Mouse (Mus musculus) small intestine, adult 2 months (tissue): ENCODE data around the gene Gm5460.

Experiments used
- CTCF ChIP-seq: fragments of 200-500 bp; IDR thresholded peaks from 2 replicates; pipeline ENCODE4 v1.5.1; 2012; ENCODE audit warnings: low read depth, mild to moderate bottlenecking, control low read depth, inconsistent platforms, low read length, moderate library complexity, mixed read lengths; ENCODE audit not compliant: insufficient replicate concordance, insufficient read length; ENCODE audit errors: extremely low read depth
- POLR2A ChIP-seq: fragments of 200-500 bp; IDR thresholded peaks from 2 replicates; pipeline ENCODE4 v1.6.1; 2012; ENCODE audit warnings: low read depth, mild to moderate bottlenecking, control low read depth, inconsistent platforms, low read length, moderate library complexity

DNA sequence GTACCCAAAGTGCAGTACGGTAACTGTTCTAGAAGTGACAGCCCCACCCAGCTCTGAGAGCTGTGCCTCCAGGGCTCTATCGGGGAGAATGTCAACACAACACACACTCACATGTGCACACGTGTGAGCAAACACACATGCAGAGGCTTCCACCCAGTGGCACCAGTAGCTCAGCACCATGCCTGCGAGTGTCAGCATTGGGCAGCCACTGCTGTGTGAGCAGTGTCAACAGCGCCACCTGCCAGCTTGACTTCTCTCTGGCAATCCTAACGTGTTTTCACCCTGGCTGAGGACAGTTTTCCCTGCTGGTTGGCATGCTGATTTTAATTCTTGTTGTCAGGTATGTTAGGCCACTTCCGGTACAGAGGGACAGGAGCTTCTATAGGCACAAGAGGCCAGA lies 43.9 kb upstream of the Gm5460 start:
- no peak for TF ChIP-seq CTCF
- no peak for TF ChIP-seq POLR2A
